ENCODE assay signal across 20 mouse cellular contexts in the genomic region with DNA sequence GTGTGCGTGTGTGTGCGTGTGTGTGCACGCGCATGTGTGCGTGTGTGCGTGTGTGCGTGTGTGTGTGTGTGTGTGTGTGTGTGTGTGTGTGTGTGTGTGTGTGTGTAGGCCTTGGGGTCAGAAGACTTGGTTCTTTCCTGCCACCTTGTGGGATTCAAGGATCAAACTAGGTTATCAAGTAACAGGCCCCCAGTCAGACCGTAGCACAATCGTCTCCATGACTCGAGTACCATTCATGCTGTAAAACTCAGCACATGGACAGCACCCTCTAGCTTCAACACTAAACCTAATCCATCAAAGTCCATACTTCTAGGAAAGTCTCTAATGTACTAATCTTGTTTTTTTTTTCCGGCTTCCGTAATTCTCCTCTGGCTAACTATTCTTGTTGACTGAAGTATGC.
"Had no signal": no experiment of that assay in that cellular context is flagged by ENCODE, and none has a peak within 500 bp of the region (broad histone marks: within the 10 kb centered on the region; RNA-seq: fewer than 3 reads in every experiment).

No protein-coding gene starts in this region.

- ATAC-seq: liver, postnatal 0 days; lung, postnatal 0 days; midbrain, embryonic 15.5 days had no signal

- H3K4me1 ChIP-seq: midbrain, embryonic 12.5 days; midbrain, embryonic 15.5 days; neural tube, embryonic 12.5 days; neural tube, embryonic 15.5 days had no signal

- H3K4me3 ChIP-seq: left cerebral cortex, adult 2 months; midbrain, embryonic 12.5 days; midbrain, embryonic 15.5 days; neural tube, embryonic 12.5 days; neural tube, embryonic 15.5 days had no signal

- DNase-seq: kidney, adult 18-20 months; kidney, adult 9 months; kidney, postnatal 14 days; kidney, postnatal 4 days; layer of hippocampus, postnatal 36 days; liver, postnatal 0 days; lung, embryonic 14.5 days; right cerebral cortex, adult 18-20 months; right cerebral cortex, postnatal 14 days; right cerebral cortex, postnatal 4 days; thymus, postnatal 25 days had no signal

- H3K9me3 ChIP-seq: midbrain, embryonic 15.5 days; neural tube, embryonic 12.5 days; neural tube, embryonic 15.5 days had no signal

- H3K36me3 ChIP-seq: midbrain, embryonic 12.5 days; midbrain, embryonic 15.5 days; neural tube, embryonic 12.5 days; neural tube, embryonic 15.5 days had no signal

- H3K27me3 ChIP-seq: midbrain, embryonic 12.5 days; midbrain, embryonic 15.5 days; neural tube, embryonic 12.5 days; neural tube, embryonic 15.5 days had no signal

- H3K4me2 ChIP-seq: liver, embryonic 11.5 days; lung, embryonic 14.5 days; midbrain, embryonic 12.5 days; midbrain, embryonic 15.5 days; neural tube, embryonic 12.5 days; neural tube, embryonic 15.5 days had no signal

- H3K27ac ChIP-seq: left cerebral cortex, adult 2 months; liver, embryonic 14.5 days; macrophage; midbrain, embryonic 12.5 days; midbrain, embryonic 15.5 days; neural tube, embryonic 12.5 days; neural tube, embryonic 15.5 days had no signal

- H3K9ac ChIP-seq: liver, embryonic 14.5 days; liver, postnatal 0 days; lung, embryonic 14.5 days; midbrain, embryonic 12.5 days; midbrain, embryonic 15.5 days; neural tube, embryonic 12.5 days; neural tube, embryonic 15.5 days had no signal
